Mouse (Mus musculus) ES-Bruce4 (cell line): ENCODE results near the gene H2-Q4. TPM values are rescaled to one million over a fixed set of nuclear protein-coding genes. Genes with fewer than 3 reads are reported as not detected.
A peak's percentile ranks its signal among the peaks of the same experiment; 100 is the strongest.
"Not testable (repeated sequence)": the region's sequence is repeated elsewhere in the genome, so short reads cannot be mapped to it uniquely, and the experiment has no call there.

Source experiments
- H3K27ac ChIP-seq: 2 replicates; pipeline ENCODE4 v1.5.1; 2012; ENCODE audit warnings: low read length, inconsistent platforms; ENCODE audit not compliant: insufficient read depth
- H3K27me3 ChIP-seq: 2 replicates; pipeline ENCODE4 v1.6.1; 2012; ENCODE audit warnings: mild to moderate bottlenecking, low read length, inconsistent platforms; ENCODE audit not compliant: control insufficient read depth, poor library complexity, insufficient read depth, severe bottlenecking
- H3K36me3 ChIP-seq: 2 replicates; pipeline ENCODE4 v1.6.1; 2012; ENCODE audit warnings: inconsistent platforms, mild to moderate bottlenecking, low read length, moderate library complexity; ENCODE audit not compliant: control insufficient read depth, poor library complexity, insufficient read depth, severe bottlenecking
- H3K4me1 ChIP-seq: one replicate; pipeline ENCODE4 v1.8.1; 2011; ENCODE audit warnings: low read length; ENCODE audit not compliant: control insufficient read depth, insufficient read depth
- H3K4me3 ChIP-seq: 2 replicates; pipeline ENCODE4 v1.5.1; 2011; ENCODE audit warnings: low read depth, mild to moderate bottlenecking, low read length
- H3K9ac ChIP-seq: 2 replicates; pipeline ENCODE4 v1.6.1; 2012; ENCODE audit warnings: low read depth, mild to moderate bottlenecking, inconsistent platforms; ENCODE audit not compliant: poor library complexity, severe bottlenecking
- H3K9me3 ChIP-seq: replicated peaks from 2 replicates; pipeline ENCODE4 v1.6.1; 2012; ENCODE audit warnings: mild to moderate bottlenecking, low read length, inconsistent platforms; ENCODE audit not compliant: control insufficient read depth, poor library complexity, insufficient read depth, severe bottlenecking
- CTCF ChIP-seq: IDR thresholded peaks from one replicate; pipeline ENCODE4 v1.8.1; 2011; ENCODE audit warnings: low read depth, low read length
- EP300 ChIP-seq: IDR thresholded peaks from 2 replicates; pipeline ENCODE4 v1.6.1; 2011; ENCODE audit warnings: low read depth, low read length; ENCODE audit not compliant: insufficient read depth
- POLR2A ChIP-seq: IDR thresholded peaks from one replicate; pipeline ENCODE4 v1.8.1; 2011; ENCODE audit warnings: low read length; ENCODE audit not compliant: insufficient read depth
- polyA plus RNA-seq: library from polyadenylated mRNA; stranded (reverse); fragments of >200 nt; gene quantifications from 2 replicates; pipeline ENCODE4 v1.2.4, GENCODE M21; 2011; ENCODE audit warnings: low read depth; ENCODE audit not compliant: missing spikeins, insufficient read depth, insufficient read length

H2-Q4 gene
- polyA plus RNA-seq, 1 experiment: 10.0 TPM

GRCm38 (mm10) chr17:35354071-35354470 lies 25.3 kb upstream of the H2-Q4 start:
- no peak overlapping the region for H3K9ac ChIP-seq
- TF ChIP-seq EP300: no peak
- no peak for TF ChIP-seq CTCF
- no peak for TF ChIP-seq POLR2A
- no peaks in the 10 kb centered on the region; the same call in 1 of the 2 replicates for H3K27me3 ChIP-seq
- H3K9me3 ChIP-seq: no peaks in the 10 kb centered on the region
- no peaks in the 10 kb centered on the region for H3K36me3 ChIP-seq
- H3K4me1 ChIP-seq: peaks cover 2% of the 10 kb centered on the region
- no peak overlapping the region for H3K4me3 ChIP-seq
- H3K27ac ChIP-seq: no peak overlapping the region

GRCm38 (mm10) chr17:35357086-35357485 lies 22.3 kb upstream of the H2-Q4 start:
- H3K36me3 ChIP-seq: no peaks in the 10 kb centered on the region
- no peak overlapping the region for H3K27ac ChIP-seq
- TF ChIP-seq CTCF (no peak), EP300 (no peak), POLR2A (no peak)
- H3K4me1 ChIP-seq: no peaks in the 10 kb centered on the region
- H3K27me3 ChIP-seq: no peaks in the 10 kb centered on the region; the same call in 1 of the 2 replicates
- H3K4me3 ChIP-seq: no peak overlapping the region
- no peak overlapping the region for H3K9ac ChIP-seq
- H3K9me3 ChIP-seq: no peaks in the 10 kb centered on the region

- no peaks in the 10 kb centered on the region for H3K4me1 ChIP-seq
- TF ChIP-seq EP300: no peak
- no peak for TF ChIP-seq POLR2A
- TF ChIP-seq CTCF: no peak
These were observed 20.5 kb upstream of the H2-Q4 start for GRCm38 (mm10) chr17:35358763-35359469.

GRCm38 (mm10) chr17:35359470-35359862 lies 20.0 kb upstream of the H2-Q4 start:
- H3K9ac ChIP-seq: peak overlapping the region; percentile 45
- H3K4me1 ChIP-seq: no peaks in the 10 kb centered on the region
- peak overlapping the region; percentile 61 for H3K4me3 ChIP-seq
- TF ChIP-seq CTCF (no peak), EP300 (no peak), POLR2A (no peak)
- no peaks in the 10 kb centered on the region for H3K36me3 ChIP-seq
- H3K9me3 ChIP-seq: peaks cover 7% of the 10 kb centered on the region
- H3K27me3 ChIP-seq: no peaks in the 10 kb centered on the region; the same call in 1 of the 2 replicates
- no peak overlapping the region for H3K27ac ChIP-seq

More at GRCm38 (mm10) chr17:35358763-35359469, 20.5 kb upstream of the H2-Q4 start:
- H3K9ac ChIP-seq: peak overlapping the region; percentile 45
- peak overlapping the region; percentile 61 for H3K4me3 ChIP-seq
- no peak overlapping the region for H3K27ac ChIP-seq
- no peaks in the 10 kb centered on the region for H3K36me3 ChIP-seq
- H3K27me3 ChIP-seq: no peaks in the 10 kb centered on the region; the same call in 1 of the 2 replicates
- H3K9me3 ChIP-seq: peaks cover 7% of the 10 kb centered on the region

GRCm38 (mm10) chr17:35379729-35380451 lies 473 bp downstream of the H2-Q4 start:
- TF ChIP-seq POLR2A: no peak
- no peak for TF ChIP-seq EP300
- no peak for TF ChIP-seq CTCF
- H3K9me3 ChIP-seq: peaks cover 8% of the 10 kb centered on the region
- 0 out of 2 replicates have a peak, but pooled peaks cover 3% of the 10 kb centered on the region for H3K27me3 ChIP-seq
- H3K4me1 ChIP-seq: no peaks in the 10 kb centered on the region
- no peak overlapping the region for H3K27ac ChIP-seq
- H3K9ac ChIP-seq: peak overlapping the region; percentile 63
- H3K4me3 ChIP-seq: peak overlapping the region; percentile 84
- no peaks in the 10 kb centered on the region for H3K36me3 ChIP-seq

- not testable (repeated sequence) for H3K27ac ChIP-seq, H3K4me3 ChIP-seq, H3K36me3 ChIP-seq, H3K4me1 ChIP-seq, H3K9me3 ChIP-seq, H3K27me3 ChIP-seq, H3K9ac ChIP-seq
- TF ChIP-seq CTCF: peak; percentile 54
These were observed 10.4 kb downstream of the H2-Q4 start for GRCm38 (mm10) chr17:35389796-35390195.

- not testable (repeated sequence) for H3K9me3 ChIP-seq, H3K4me3 ChIP-seq, H3K9ac ChIP-seq, H3K36me3 ChIP-seq, H3K27me3 ChIP-seq, H3K4me1 ChIP-seq, H3K27ac ChIP-seq
These were observed 13.3 kb downstream of the H2-Q4 start for GRCm38 (mm10) chr17:35392671-35393070.

- not testable (repeated sequence) for H3K36me3 ChIP-seq, H3K27me3 ChIP-seq
These were observed 14.7 kb downstream of the H2-Q4 start for GRCm38 (mm10) chr17:35393864-35394800.

More at GRCm38 (mm10) chr17:35393864-35394800, 14.7 kb downstream of the H2-Q4 start:
- not testable (repeated sequence) for H3K27ac ChIP-seq, H3K4me1 ChIP-seq, H3K9me3 ChIP-seq
- Histone ChIP-seq H3K4me3 (peak overlapping the region; percentile 71), H3K9ac (peak overlapping the region; percentile 41; the same call in 1 of the 2 replicates)
